Mouse (Mus musculus) kidney, postnatal 4 days (tissue): Measurements from ENCODE around the gene Ston1.

Experiments
- DNase-seq, 2 experiments: peaks; one replicate each; pipeline ENCODE4 v3.0.0; 2021; ENCODE audit warnings: mixed read lengths in 2 of 2

Gene Ston1

DNA sequence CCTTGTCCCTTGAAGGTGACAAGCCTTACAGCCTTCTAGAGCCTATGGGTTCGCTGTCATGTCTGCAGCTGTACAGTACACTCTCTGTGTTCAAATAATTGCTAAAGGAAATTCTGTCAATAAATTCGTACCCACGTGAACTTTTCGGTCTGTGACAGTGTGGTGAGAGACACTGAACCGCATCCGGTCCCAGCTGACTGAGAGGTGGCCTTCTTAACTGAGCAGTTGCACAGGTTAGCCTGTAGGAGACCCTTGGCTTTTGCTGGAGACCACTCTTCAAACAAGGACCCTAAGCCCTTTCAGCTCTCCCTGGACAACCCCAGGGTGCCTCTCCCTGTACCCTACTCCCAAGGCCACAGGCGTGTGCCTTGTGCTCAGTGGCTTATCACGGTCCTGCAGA lies 9.3 kb upstream of the Ston1 start:
- no peak for DNase-seq

DNA sequence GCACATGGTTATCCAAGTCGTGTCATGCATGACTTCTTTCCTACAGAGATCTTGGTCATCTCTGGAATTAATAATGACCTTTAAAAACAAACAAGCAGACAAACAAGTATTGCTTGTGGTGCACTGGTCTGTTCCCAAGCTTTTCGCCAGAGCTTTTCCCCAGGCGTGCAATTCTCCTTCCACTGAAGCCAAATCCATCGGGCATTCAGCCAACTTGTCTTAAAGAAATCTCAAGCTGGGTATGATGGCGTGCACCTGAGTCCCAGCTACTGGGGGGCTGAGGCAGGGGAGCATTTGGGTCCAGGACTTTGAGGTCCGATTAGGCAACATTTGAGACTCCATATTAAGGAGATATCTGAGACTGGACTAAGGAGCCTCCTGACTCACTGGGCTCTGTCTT lies 7.2 kb upstream of the Ston1 start:
- no peak for DNase-seq

DNA sequence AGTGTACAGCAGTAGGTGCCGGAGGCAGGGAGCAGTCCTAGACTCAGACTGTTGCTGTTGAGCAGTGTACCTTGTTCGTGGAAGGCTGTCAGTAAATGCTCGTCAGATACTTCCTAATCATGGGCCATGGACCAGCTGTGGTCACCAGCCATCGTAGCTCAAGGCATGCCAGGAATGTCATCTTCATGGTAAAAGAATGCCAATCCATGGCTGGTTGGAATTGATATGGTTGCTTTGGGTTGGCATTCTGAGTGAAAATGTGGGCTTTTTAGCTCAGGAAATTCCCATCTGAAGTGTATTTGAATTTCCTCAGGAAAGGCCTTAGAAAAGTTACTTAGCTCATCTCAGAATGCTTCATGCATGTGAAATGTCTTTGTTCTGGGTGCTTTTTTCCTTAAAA lies 2.4 kb upstream of the Ston1 start:
- DNase-seq = no peak

DNA sequence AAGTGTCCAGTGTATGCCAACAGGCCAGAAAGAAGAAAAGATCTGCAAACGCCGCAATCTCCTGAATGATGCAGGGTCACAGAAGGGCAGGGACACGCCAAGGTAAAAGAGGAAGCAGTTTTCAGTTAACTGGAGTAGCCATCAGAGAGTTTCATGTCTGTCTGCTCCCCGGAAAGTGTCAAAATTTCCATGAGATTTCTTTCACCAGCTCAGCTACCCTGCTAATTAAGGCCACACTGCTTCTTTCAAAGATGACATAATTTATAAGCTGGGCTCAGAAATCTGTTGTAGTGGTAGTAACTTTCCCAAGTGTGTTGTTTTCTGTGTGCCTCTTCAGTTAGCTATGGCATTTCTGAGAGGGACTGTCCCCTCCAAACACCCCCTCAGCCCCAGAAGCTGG lies 1.4 kb upstream of the Ston1 start:
- DNase-seq = no peak

DNA sequence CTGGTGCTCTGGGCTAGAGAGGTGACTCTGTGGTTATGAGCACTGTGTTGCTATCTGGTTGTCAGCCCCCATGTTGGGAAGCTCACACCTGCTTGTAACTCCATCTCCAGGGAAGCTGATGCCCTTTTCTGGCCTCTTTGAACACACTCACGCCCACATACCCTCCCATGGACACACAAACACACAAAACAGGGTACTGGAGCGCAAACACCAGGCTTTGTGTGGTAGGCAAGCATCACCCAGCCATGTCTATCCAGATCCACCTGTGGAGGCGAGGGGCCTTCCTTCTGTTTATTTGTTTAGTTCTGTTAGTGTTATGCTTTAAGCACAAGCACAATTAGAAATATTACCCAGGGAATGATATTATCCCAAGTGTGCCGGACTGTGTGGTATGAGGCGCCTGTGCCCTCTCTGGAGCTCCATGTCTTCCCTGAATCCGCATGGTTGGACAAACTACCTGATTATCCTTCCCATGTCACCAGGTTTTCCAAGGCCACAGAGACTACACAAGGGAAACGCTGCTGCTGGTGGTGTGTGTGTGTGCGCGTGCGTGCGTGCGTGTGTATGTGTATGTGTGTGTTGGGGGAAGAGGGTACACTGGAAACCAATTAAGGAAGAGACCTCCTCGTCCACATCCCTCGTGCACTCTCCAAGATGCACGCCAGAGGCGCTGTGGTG lies 801 bp upstream of the Ston1 start:
- DNase-seq = peak in 1 of 2 experiments; percentile 88

DNA sequence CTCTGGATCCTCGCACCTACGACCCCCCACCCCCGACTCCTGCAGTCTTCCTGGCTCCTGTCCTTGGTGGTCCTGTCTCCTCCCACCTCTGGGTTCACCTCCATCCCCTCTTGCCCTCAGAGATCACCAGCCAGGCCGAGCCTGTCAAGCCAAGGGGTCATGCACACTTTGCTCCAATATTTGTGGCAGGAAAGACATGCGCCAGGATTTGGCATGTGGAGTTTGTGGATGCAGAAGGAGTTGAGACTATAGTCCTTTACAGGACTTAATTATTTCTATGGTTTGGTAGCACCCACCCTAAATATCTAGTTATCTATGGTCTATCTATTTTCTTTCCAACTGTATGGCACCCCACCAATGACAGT lies 554 bp downstream of the Ston1 start:
- no peak for DNase-seq

DNA sequence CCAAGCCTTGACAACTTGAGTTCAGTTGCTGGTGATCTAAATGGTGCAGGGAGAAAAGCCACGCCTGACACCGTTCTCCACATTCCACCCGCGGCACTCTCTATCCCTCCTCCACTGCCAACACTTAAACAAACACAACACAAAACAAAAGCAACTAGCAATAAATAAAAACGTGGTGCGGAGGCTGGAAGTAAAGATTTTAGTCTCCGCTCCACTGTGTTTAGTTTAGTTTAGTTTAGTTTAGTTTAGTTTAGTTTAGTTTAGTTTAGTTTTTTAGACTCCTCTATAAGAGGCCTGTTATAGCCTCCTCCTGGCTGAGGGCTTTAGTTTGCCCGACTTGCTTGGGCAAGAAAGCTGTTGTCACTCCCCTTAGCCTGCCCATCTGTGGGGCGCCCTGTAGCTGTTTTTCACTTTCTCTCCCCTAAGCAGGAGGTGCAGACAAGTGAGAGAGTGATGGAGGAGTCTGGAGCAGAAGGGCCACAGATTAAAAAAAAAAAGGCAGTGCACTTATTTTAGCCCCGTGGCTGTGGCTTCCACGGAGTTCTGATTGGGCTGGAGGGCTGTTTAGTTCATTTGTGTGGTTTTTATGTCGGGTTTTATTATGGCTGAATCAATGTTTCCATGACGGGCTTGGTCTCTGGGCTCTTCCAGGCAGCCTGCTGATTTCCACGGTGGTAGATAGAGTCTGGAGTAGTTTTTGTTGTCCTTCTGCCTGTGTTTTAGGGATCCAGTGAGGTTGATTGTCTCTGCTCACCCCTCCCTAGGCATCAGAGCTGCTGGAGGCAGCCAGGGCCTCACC lies 1.3 kb downstream of the Ston1 start:
- DNase-seq = peak; percentile 12 to 25

DNA sequence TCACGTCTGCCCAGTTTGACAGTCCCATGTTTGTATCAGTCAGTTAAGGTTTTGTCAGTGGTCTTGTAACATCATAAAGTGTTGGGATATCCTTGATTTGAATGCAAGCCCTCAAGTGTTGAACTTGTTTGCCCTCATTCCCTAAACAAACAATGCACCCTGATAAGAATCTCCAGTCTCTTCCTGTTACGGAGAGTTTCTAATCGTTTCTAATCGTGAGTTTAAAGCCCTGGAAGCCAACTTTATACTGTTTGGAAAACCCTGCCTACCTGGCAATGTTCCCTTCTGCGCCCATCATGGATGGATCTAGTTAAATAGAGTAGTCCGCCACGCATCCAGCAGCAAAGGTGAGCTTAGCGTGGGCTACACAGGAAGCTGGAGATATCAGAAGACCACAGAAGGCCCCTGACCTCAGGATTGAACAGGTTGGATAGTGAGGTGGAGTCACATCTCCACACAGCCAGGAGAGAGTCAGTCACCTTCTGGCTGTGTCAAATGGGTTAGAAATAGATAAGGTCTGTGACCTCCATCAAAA lies 3.1 kb downstream of the Ston1 start:
- no peak for DNase-seq

DNA sequence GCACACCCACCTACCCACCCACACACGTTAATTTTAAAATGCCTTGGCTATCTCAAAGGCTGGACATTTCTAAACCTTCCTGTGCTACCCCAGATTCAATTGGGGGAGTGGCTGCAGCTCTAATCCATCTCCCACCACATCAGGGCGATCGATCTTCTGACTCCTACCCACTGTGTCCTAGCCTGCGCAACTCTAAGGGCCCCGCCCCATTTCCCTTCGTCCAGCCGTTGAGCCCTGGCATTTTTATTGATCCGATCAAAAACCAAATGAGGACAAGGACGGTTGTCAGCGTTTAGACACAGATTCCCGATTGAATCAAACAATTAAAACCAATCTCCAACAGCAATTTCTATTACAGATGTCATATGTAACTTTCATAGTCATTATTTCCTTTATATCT lies 6.5 kb downstream of the Ston1 start:
- no peak for DNase-seq

DNA sequence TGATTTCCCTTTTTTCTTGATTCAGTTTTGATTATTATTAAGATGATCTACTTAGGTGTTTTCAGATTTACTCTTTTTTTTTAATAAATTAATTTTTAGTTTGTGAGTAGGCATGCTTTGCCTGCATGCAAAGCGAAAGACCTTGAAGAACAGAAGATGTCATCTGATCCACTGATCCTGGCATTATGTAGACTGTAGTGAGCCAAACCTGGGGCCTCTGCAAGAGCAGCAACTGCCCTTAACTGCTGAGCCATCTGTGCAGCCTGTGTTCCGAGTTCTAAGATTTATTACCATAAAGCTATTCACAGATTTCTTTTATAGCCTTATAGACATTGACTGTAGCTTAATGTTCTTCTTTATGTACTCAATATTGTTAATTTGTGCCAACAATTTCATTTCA lies 8.6 kb downstream of the Ston1 start:
- no peak for DNase-seq

DNA sequence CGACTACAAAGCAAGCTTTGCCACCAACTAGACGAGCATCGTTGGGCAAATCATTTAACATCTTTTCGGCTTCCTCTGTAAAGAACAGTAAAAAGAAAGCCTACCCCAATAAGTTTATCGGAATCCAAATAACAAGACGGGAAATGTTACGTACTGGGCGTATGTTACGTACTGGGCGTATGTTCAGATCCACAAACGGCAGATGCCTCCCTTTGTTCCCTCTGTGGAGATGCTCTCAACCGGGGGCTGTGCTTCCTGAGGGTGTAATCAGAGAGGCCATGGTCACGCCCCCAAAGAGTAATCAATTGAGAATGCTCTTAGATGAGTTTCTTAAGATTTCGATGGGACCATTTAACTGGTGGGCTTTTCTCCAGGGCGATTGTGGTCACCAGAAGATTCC lies 11.9 kb downstream of the Ston1 start:
- no peak for DNase-seq

DNA sequence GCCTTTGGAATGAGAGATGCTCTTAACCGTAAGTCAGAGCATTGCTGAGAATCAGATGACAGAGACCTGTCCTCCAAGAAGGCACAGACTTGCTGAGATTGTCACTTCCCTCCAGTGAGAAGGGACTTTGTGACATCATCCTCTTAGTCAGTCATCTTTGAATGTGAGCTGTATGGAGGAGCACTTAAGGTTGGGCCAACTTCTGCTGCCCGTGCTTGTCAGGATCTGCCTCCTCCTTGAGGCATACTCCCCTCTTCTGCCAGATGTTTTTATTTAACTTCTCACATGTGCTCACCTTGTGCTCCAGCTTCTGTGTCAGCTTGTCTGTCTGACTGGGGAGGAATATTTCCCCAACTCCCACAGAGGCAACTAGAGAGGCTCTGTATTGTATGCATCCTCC lies 13.6 kb downstream of the Ston1 start:
- no peak for DNase-seq

DNA sequence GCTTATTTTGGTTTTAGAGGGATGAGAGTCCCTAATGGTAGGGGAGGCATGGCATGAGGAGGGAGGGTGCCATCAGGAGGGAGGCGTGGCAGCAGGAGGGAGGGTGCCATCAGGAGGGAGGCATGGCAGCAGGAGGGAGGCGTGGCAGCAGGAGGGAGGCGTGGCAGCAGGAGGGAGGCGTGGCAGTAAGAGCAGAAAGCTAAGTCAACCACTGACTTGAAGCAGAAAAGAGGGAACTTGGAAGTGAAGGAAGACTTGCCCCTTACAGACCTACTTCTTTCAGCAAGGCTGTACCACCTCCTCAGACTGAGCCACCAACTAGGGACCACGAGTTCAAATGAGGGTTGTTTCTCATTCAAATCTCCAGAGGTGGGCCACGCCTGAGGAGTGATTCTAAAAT lies 15.7 kb downstream of the Ston1 start:
- no peak for DNase-seq

DNA sequence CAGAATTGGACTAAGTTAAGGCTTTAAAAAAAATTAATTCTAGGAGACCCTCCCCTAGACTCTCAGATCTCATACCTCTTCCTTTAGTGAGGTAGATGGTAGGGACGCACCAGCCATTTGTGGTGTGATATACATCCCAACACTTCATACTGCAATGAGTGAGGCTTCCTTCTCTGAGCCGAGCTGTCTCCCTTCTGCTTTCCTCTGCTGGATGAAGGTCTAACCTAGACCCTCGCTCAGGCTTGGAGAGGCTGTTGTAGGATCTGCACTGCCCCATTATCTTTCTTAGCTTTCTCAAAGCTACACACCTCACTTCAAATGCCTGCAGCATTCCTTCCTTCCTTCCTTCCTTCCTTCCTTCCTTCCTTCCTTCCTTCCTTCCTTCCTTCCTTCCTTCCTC lies 16.2 kb downstream of the Ston1 start:
- no peak for DNase-seq

DNA sequence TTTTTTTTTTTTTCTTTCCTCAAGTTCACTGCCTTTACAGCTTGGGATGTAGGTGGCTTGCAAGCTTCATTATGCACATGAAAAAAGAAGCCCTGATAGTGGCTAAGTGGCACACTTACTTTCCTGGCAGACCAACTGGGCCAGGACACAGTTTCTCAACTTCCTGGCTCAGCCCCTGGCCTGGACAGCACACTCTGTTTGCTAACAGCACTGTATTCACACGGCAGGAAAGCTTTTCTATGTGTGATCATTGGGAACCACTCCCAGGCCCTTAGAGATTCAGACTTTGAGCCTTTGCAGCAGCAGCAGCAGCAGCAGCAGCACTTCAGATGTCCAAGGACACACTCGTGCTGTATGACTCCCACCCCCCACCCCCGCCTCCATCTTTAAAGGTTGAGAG lies 16.8 kb downstream of the Ston1 start:
- no peak for DNase-seq

DNA sequence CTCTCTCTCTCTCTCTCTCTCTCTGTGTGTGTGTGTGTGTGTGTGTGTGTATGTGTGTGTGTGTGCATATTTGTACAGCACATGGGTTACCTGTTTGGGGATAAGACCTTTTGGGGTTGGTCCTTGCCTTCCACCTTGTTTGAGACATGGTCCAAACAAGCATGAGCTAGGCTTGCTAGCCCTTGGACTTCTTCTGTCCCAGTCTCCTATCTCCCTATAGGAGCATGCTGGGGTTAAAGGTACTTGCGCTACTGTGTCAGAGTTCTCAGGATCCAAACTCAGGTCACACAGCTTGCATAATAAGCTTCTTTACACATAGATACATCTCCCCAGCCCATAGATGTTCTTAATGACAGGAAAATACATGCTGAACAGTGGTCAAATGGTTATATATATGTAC lies 17.2 kb downstream of the Ston1 start:
- no peak for DNase-seq

DNA sequence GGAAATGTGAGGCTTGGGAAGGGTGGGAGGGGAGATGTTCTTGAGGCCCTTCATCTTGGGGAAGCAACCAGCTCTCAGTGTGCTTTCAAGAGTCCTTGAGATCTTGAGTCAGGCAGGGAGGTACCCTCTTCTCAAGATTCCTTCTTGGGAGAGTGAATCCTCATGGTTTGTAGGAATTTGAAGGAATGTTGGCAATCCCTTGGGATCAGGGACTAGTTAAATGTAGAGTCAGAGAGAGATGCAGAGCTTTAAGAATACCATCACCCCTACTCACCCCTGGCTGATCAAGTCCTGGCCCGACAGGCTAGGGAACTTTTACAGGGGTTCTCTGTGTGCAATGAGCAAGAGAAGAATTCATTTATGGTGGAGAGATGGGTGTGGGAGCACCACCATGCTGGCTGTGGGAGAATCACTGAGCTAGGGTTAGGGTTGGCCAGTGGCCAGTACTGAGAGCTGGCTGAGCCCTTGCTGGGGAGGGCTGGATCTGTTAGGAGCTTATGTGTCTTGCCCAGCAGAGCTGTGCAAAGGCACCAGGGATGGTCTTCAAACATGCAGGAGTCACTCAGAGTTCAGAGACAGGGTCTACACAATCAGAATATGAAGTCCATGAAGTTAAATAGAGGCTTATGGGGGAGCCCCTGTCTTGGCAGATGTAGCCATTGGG lies 18.1 kb downstream of the Ston1 start:
- no peak for DNase-seq

DNA sequence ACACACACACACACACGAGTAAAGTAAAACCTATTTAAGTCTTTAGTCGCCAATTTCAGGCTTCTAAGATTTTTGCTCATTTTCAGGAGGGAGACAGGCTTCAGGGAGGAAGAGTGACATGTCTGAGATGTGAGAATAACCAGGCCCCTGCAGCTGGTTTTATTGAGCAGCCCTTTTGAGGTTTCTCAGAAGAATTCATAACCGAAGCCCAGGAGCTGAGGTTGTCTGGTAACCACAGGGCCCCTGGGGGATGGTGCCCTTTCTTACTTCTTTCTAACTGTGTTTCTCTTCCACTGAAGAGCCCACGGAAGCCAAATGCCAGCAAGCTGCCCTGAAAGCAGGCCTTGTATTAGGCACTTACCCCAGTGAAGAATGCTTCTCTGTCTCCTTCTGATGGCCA lies 23.5 kb downstream of the Ston1 start:
- DNase-seq = peak in 1 of 2 experiments; percentile 0

DNA sequence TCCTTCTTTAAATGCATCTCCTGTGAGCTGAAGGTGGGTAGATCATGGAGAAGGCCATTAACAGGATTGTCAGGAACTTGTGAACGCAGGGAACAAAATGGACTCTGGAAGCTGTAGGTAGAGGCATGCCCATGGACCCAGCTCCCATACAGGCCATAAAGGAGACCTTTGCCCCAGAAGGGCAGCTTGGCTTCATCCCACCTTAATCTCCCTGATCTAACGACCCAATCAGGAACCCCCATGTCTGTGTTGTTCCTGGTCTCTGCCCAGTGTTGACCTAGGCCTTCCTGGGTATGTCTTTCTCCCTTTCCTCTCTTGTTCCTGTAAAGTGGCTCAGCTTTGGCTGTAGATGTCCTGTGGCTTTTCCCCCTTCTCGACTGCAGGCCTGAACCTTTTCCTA lies 23.9 kb downstream of the Ston1 start:
- no peak for DNase-seq

DNA sequence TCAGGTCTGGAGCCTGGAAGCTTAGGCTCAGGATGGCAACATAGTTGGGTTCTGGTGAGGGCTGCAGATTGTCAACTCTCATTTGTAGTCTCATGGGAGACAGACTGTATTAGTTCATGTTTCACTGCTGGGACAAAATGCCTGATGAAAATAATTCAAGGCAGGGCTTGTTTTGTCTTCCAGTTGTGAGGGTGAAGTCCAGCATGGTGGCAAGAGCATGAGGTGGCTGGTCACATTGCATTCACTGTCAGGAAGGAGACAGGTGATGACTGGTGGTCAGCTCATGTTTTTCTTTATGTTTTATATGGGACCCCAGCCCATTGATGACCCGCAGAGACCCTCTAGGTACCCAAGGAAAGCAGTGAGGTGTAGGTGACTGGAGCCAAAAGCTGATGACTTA lies 25.2 kb downstream of the Ston1 start:
- DNase-seq = no peak

DNA sequence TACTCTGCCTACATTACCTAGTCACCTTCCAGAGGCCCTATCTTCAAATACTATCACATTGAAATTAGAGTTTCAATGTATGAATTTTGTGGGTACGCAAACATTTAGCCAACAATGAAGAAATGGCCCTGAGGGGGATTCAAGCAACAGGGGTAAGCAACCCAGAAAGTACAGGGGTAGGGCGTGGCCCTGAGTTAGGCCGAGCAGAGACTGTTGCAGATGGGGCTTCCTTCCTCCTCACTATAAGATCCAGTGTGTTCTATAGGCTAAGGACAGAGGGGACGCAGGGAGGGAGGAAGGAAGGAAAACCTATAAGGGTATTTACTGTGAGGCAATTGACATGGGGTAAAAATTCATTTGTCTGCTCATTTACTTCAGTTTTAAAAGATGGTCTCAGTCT lies 26.9 kb downstream of the Ston1 start:
- DNase-seq = no peak

DNA sequence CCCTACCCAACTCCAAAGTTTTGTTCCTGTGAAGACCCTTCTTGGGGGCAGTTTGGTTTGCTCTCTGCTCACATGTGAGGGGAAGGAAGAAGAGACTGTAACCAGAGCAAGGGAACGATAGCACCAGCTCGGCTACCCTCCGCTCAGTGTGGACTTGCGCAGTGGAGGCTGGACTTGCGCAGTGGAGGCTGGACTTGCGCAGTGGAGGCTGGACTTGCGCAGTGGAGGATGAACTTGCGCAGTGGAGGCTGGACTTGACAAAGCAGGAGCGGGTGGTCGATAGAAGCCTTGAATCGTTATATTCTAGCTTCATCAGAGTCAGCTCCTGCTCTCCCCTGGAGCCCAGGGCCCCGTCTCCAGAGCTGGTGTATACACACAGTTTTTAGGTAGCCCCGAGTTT lies 27.9 kb downstream of the Ston1 start:
- DNase-seq = no peak

DNA sequence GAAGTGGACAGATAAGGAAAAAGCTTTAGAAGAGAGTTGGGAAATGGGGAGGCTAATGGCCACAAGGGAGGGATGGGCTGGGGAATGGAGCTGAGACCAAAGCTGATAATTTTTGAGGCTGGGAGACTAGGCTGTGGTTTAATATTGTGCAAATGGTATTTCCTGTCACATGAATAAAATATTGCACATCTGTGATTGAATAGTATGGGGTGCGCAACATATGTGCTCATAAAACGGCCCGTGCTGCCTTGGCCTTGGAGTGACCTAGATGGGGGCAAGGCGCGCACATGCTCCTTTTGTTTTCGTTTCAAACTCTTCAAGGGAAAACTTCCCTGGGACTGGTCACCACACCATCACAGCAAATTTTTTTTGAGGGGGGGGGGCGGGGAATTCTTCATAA lies 28.4 kb downstream of the Ston1 start:
- DNase-seq = peak; percentile 28 to 54

DNA sequence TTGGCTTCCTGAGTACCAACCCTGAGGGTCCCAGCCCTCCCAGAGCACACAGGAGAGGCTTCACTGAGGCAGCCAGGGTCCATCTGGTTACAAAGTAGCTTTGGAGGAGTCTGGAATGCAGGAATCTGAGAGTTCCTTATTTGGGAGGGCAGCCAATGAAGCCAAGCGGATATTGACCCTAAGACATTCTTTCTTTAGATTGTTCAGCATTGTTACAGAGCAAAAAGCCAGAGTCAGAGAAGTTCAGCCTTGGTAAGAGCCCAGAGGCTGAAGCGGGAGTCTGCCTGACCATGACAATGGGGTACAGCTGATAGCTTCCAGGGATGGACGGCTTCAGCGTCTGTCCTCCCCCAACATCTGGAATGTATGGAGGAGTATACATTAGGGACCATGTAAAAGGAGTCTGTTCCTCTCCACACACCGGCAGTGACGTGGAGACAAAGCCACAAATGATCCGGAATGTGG lies 28.9 kb downstream of the Ston1 start:
- peak; percentile 44 to 61 for DNase-seq
